Mouse (Mus musculus): ENCODE measurements around the gene Traf4. TPM values are rescaled to one million over a fixed set of nuclear protein-coding genes. Genes with fewer than 3 reads are reported as not detected.

Gene Traf4
- total RNA-seq, 2 experiments from 2014 or later = 10.5 to 10.6 TPM

GRCm38 (mm10) chr11:78123782-78124181 lies 41.6 kb downstream of the Traf4 start:
- intact Hi-C loops (cut with DNase I) = no loop called here
- no peak for TF ChIP-seq CTCF (IDR thresholded peaks at IDR 0.05)
- H3K27ac ChIP-seq = no peak overlapping the region
- no peak for DNase-seq (ENCODE audit: extremely low spot score in 1 of 2, low spot score in 2 of 2)
- no peak overlapping the region for H3K4me3 ChIP-seq

GRCm38 (mm10) chr11:78122815-78123214 lies 42.6 kb downstream of the Traf4 start:
- intact Hi-C loops (cut with DNase I) = no loop called here
- DNase-seq (ENCODE audit: extremely low spot score in 1 of 2, low spot score in 2 of 2) = no peak
- no peak for TF ChIP-seq CTCF (IDR thresholded peaks at IDR 0.05)

DNA sequence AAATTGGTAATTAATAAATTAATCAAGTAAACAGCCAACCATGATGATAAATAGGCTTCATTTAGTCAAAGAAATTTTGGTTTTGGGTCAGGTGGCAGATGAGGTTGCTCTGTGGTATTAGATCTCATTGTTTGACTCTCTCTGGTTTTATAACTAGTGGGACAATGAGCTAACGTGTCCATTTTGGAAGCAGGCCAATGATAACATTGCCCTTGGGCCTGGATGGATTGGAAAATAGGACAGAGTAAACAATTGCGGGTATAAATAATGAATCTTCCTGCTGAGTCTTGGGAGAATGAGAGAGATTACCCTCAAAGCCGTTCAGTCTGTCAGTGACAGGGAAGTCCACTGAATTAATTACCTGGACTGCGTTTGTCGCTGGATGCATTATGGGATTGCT lies 44.2 kb downstream of the Traf4 start:
- intact Hi-C loops (cut with DNase I) = no loop called here
- Histone ChIP-seq H3K4me3 (no peak overlapping the region), H3K27ac (no peak overlapping the region)
- no peak for TF ChIP-seq CTCF (IDR thresholded peaks at IDR 0.05)
- DNase-seq (ENCODE audit: extremely low spot score in 1 of 2, low spot score in 2 of 2) = no peak

More at GRCm38 (mm10) chr11:78122815-78123214, 42.6 kb downstream of the Traf4 start:
- Histone ChIP-seq H3K27ac (no peak overlapping the region), H3K4me3 (no peak overlapping the region)

DNA sequence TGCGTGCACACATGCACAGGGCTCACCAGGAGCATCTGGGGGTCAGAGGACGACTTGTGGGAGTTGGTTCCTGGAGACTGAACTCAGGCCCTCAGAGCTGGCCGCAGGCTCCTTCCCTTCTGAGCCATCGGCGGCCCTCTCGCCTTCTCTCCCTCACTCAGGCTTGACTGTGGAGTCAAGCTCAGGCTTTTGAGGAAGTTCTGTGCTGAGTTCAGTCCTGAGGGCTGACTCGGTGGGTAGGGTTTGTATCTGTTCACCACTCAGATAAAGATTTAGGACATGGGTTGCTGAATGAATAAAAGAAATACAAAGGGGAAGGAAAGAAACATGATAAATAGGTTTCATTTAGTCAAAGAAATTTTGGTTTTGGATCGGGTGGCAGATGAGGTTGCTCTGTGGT lies 45.5 kb downstream of the Traf4 start:
- Histone ChIP-seq H3K4me3 (no peak overlapping the region), H3K27ac (no peak overlapping the region)
- no peak for TF ChIP-seq CTCF (IDR thresholded peaks at IDR 0.05)
- intact Hi-C loops (cut with DNase I) = no loop called here
- DNase-seq (ENCODE audit: extremely low spot score in 1 of 2, low spot score in 2 of 2) = no peak

GRCm38 (mm10) chr11:78118467-78118866 lies 46.9 kb downstream of the Traf4 start:
- DNase-seq (ENCODE audit: extremely low spot score in 1 of 2, low spot score in 2 of 2) = no peak
- intact Hi-C loops (cut with DNase I) = no loop called here
- no peak for TF ChIP-seq CTCF (IDR thresholded peaks at IDR 0.05)
- H3K27ac ChIP-seq = no peak overlapping the region
- H3K4me3 ChIP-seq = no peak overlapping the region

DNA sequence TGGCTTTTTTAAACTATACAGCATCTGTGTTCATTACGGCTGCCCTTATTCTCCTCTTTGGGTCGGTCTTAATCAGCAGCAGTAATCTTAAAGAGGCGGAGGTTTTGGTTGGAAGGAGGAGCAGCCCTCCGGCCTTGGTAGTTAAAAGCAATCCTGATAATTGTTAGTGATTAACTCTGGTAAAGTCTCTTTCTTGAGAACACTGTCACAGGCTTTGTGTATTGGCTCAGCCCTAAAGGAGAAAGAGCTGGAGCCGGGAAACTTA lies 49.3 kb downstream of the Traf4 start:
- intact Hi-C loops (cut with DNase I) = no loop called here
- TF ChIP-seq CTCF (IDR thresholded peaks at IDR 0.05) = no peak
- Histone ChIP-seq H3K4me3 (peak overlapping the region; percentile 76), H3K27ac (no peak overlapping the region; the same call in 1 of the 2 replicates)
- no peak for DNase-seq (ENCODE audit: extremely low spot score in 1 of 2, low spot score in 2 of 2)

DNA sequence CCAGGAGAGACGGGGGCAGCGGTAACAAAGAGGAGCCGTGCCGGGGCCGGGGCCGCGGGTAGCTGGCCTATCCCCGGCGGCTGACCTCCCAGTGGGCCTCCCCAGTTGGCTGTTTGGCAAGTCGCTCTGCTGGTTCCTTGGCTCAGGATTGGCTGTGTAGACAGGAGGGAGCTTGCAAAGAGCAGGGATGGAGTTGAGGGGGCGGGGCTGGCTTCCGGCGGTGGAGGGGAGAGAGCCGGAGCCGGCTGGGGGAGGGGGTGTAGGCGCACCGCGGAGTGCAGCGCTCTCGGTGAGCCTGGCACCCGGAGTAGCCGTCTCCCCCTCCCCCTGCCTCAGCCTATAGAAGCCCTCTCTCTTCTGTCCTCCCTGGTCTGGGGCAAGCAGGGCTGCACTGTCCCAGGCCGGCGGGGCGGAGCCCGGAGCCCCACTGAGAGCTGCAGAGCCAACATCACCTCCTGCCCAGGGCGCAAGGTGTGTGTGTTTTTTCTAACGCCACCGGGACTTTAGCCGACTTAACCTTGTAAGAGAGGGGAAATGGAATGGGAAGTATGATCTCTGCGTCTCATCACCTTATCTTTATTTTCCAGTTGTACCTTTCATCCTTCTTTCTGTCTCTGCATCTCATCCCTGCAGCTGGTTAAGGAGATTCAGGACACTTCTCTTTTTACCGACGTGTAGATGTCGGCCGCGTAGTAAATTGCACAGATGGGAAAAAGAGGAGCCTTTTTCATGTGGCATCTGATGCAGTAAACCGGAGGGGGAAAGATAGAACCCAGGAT lies 49.8 kb downstream of the Traf4 start:
- intact Hi-C loops (cut with DNase I) = loop anchor here (2.0 kb wide), 1 partner anchor 21 kb away; the partner anchor contains the start of gene Fam222b
- peak; percentile 92 for DNase-seq (ENCODE audit: extremely low spot score in 1 of 2, low spot score in 2 of 2)
- Histone ChIP-seq H3K27ac (peak overlapping the region; percentile 81), H3K4me3 (peak overlapping the region; percentile 76)
- TF ChIP-seq CTCF (IDR thresholded peaks at IDR 0.05) = no peak

DNA sequence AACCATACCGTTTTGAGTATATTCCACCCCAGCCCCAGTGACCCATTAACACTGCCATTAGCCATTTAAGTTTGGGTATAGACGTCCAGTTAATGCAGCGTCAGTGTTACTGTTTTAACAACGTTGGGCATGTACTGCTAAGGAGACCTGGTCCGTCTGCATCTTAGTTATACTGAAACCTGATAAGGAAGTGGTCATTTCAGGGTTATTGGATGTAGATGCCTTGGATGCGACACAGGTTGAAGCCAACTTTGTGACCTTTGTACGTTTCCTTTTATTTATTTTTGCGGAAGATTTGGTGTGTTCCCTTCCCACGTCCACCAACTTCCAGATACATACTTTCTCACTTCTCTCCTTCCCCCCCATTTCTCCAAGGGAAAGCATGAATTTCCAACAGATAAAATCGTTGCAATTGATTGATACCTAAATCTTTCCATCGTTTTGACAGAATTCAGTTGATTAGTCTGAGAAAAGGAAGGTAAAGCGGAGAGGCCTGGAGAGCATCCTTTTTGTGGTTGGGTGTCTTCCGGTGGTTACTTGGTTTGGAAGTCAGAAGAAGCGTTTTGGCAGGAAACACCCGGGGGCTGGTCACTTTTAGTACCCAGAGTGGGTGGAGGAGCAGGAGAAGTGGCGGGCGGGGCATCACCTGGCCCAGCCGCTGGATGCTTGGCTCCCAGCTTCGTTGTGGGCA lies 50.6 kb downstream of the Traf4 start:
- TF ChIP-seq CTCF (IDR thresholded peaks at IDR 0.05) = no peak

GRCm38 (mm10) chr11:78113616-78114015 lies 51.8 kb downstream of the Traf4 start:
- Histone ChIP-seq H3K27ac (no peak overlapping the region), H3K4me3 (no peak overlapping the region)
- no peak for TF ChIP-seq CTCF (IDR thresholded peaks at IDR 0.05)
- intact Hi-C loops (cut with DNase I) = loop anchor here (2.0 kb wide), 1 partner anchor 19 kb away; the partner anchor contains the start of gene Fam222b
- DNase-seq (ENCODE audit: extremely low spot score in 1 of 2, low spot score in 2 of 2) = no peak

More for the DNA sequence above, 50.6 kb downstream of the Traf4 start:
- Histone ChIP-seq H3K27ac (peak overlapping the region; percentile 81), H3K4me3 (peak overlapping the region; percentile 76)
- DNase-seq (ENCODE audit: extremely low spot score in 1 of 2, low spot score in 2 of 2) = no peak
- intact Hi-C loops (cut with DNase I) = loop anchor here (2.0 kb wide), 1 partner anchor 20 kb away; the partner anchor contains the start of gene Fam222b

Small RNA genes within 50 kb of the gene (microRNA-seq; reads per million reads assigned to microRNA genes)
- gene Mir7653 = 0.24 to 1.2 reads per million in 2 experiments

Other genes with a start within 250 kb of the Traf4 start
- 100 to 1,000 TPM; 127 to 157 TPM for gene Sez6, start 234.8 kb downstream of the Traf4 start, total RNA-seq (2021)
- gene Phf12, start 182.8 kb downstream of the Traf4 start, total RNA-seq (2021) = 10 to 100 TPM; 58.9 to 59.2 TPM
- 1 to 10 TPM; 5.5 to 6.3 TPM for gene Dhrs13, start 133.3 kb downstream of the Traf4 start, total RNA-seq (2021)
- gene Flot2, start 127.7 kb downstream of the Traf4 start, total RNA-seq (2021) = 10 to 100 TPM; 91.2 to 96.0 TPM
- 10 to 100 TPM; 18.9 to 19.0 TPM for gene Eral1, start 85.2 kb downstream of the Traf4 start, total RNA-seq (2021)
- 10 to 100 TPM; 27.5 to 32.1 TPM for gene Fam222b, start 70.9 kb downstream of the Traf4 start, total RNA-seq (2021)
- gene Nek8, start 11.1 kb upstream of the Traf4 start, total RNA-seq (2021) = 1 to 10 TPM; 3.0 to 3.1 TPM
- gene Tlcd1, start 11.1 kb upstream of the Traf4 start, total RNA-seq (2021) = 10 to 100 TPM; 24.4 to 27.7 TPM
- gene Rpl23a, start 18.0 kb upstream of the Traf4 start, total RNA-seq (2021) = 100 to 1,000 TPM; 647 to 724 TPM
- gene Rab34, start 22.8 kb upstream of the Traf4 start, total RNA-seq (2021) = 10 to 100 TPM; 19.0 to 19.7 TPM
- gene Proca1, start 27.8 kb upstream of the Traf4 start, total RNA-seq (2021) = 1 to 10 TPM; 4.7 to 7.7 TPM
- gene Sdf2, start 80.2 kb upstream of the Traf4 start, total RNA-seq (2021) = 10 to 100 TPM; 58.6 to 66.4 TPM
- gene Supt6, start 80.4 kb upstream of the Traf4 start, total RNA-seq (2021) = 100 to 1,000 TPM; 100 to 107 TPM
- 100 to 1,000 TPM; 176 to 177 TPM for gene 2610507B11Rik, start 96.2 kb upstream of the Traf4 start, total RNA-seq (2021)
- gene BC030499, start 125.3 kb upstream of the Traf4 start, total RNA-seq (2021) = 10 to 100 TPM; 21.1 to 29.5 TPM
- gene Spag5, start 135.9 kb upstream of the Traf4 start, total RNA-seq (2021) = 10 to 100 TPM; 12.1 to 16.1 TPM
- gene Aldoc, start 157.4 kb upstream of the Traf4 start, total RNA-seq (2021) = 100 to 1,000 TPM; 804 to 830 TPM
- gene Pigs, start 162.8 kb upstream of the Traf4 start, total RNA-seq (2021) = 10 to 100 TPM; 60.7 to 62.8 TPM
- 10 to 100 TPM; 29.1 to 32.2 TPM for gene Unc119, start 177.9 kb upstream of the Traf4 start, total RNA-seq (2021)
- not detected for gene Foxn1, start 221.0 kb upstream of the Traf4 start, total RNA-seq (2021)